ENCODE assay signal across 22 mouse cellular contexts in the genomic region with DNA sequence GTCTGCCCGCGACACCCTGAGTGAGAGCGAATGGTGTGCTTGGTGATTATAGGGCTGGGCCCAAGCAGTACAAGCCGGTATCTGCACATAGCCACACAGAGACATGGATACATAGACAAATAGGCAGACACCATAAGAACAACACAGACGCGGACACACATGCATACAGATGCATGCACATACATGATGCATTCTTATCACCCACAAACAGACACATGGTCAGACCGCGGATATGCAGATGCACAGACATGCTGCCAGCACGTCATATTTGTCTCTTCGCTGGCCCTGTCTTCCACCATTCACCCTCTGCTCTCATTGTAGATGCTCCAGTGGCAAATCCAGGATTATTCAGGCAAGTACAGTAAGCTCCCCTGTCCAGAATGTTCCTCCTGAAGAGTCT. TPM values are rescaled to one million over a fixed set of nuclear protein-coding genes. Genes with fewer than 3 reads are reported as not detected.
"Had no signal": no experiment of that assay in that cellular context is flagged by ENCODE, and none has a peak within 500 bp of the region (broad histone marks: within the 10 kb centered on the region; RNA-seq: fewer than 3 reads in every experiment).

No protein-coding gene starts in this region.

- H3K4me1 ChIP-seq: limb, embryonic 10.5 days; limb, embryonic 13.5 days; midbrain, embryonic 12.5 days; midbrain, embryonic 15.5 days; neural tube, embryonic 12.5 days; neural tube, embryonic 15.5 days had no signal

- H3K27me3 ChIP-seq: limb, embryonic 13.5 days; midbrain, embryonic 12.5 days; midbrain, embryonic 15.5 days; neural tube, embryonic 12.5 days; neural tube, embryonic 15.5 days had no signal

- DNase-seq: kidney, adult 18-20 months; kidney, adult 9 months; kidney, postnatal 14 days; kidney, postnatal 4 days; lung, adult 2 months; lung, postnatal 10 days; right cerebral cortex, adult 18-20 months; right cerebral cortex, postnatal 14 days; right cerebral cortex, postnatal 4 days; thymus, adult 2 months; thymus, postnatal 4 days had no signal

- H3K9me3 ChIP-seq: limb, embryonic 10.5 days; limb, embryonic 13.5 days; midbrain, embryonic 12.5 days; midbrain, embryonic 15.5 days; neural tube, embryonic 12.5 days; neural tube, embryonic 15.5 days had no signal

- H3K4me3 ChIP-seq: limb, embryonic 10.5 days; limb, embryonic 13.5 days; midbrain, embryonic 12.5 days; midbrain, embryonic 15.5 days; neural tube, embryonic 12.5 days; neural tube, embryonic 15.5 days had no signal

- H3K36me3 ChIP-seq: limb, embryonic 10.5 days; limb, embryonic 13.5 days; midbrain, embryonic 12.5 days; midbrain, embryonic 15.5 days; neural tube, embryonic 12.5 days; neural tube, embryonic 15.5 days had no signal

- H3K9ac ChIP-seq: limb, embryonic 13.5 days; midbrain, embryonic 12.5 days; midbrain, embryonic 15.5 days; neural tube, embryonic 12.5 days; neural tube, embryonic 15.5 days had no signal

- ATAC-seq: inflammation-experienced regulatory T-cells, adult 6 months; intestine, embryonic 16.5 days; midbrain, embryonic 15.5 days had no signal

- H3K4me2 ChIP-seq: limb, embryonic 13.5 days; midbrain, embryonic 12.5 days; midbrain, embryonic 15.5 days; neural tube, embryonic 12.5 days; neural tube, embryonic 15.5 days had no signal

- H3K27ac ChIP-seq: limb, embryonic 10.5 days; limb, embryonic 13.5 days; macrophage; midbrain, embryonic 12.5 days; midbrain, embryonic 15.5 days; neural tube, embryonic 12.5 days; neural tube, embryonic 15.5 days; stomach, postnatal 0 days had no signal

RNA-seq across cellular contexts. Expression of gene Cldn10, which starts 59.1 kb away (rescaled TPM):
- polyA plus RNA-seq: liver, adult 2 months; macrophage had no signal
